Mouse (Mus musculus) fat pad, adult 2 months (tissue): ENCODE data around the gene Gm527.

Experiments
- DNase-seq: peaks from one replicate; pipeline ENCODE4 v3.0.0-alpha.2; 2011; ENCODE audit warnings: low read depth, low spot score; ENCODE audit errors: extremely low read depth

Gene Gm527

GRCm38 (mm10) chr12:64917578-64918471 is at the start of gene Gm527:
Gm527 (plus strand) TSS chr12:64917906.
- DNase-seq, result peak; percentile 63

- no peak for DNase-seq
Measured at GRCm38 (mm10) chr12:64871103-64871502, 46.6 kb upstream of the Gm527 start.

GRCm38 (mm10) chr12:64897060-64897730 is 20.5 kb upstream of the Gm527 start:
- DNase-seq, result no peak

- DNase-seq, result no peak
Measured at GRCm38 (mm10) chr12:64902506-64902905, 15.2 kb upstream of the Gm527 start.

GRCm38 (mm10) chr12:64903186-64903585 is 14.5 kb upstream of the Gm527 start:
- DNase-seq, result no peak

- DNase-seq, result no peak
Measured at GRCm38 (mm10) chr12:64912996-64913395, 4.7 kb upstream of the Gm527 start.

- no peak for DNase-seq
Measured at GRCm38 (mm10) chr12:64916735-64917134, 971 bp upstream of the Gm527 start.

- no peak for DNase-seq
Measured at GRCm38 (mm10) chr12:64937493-64937892, 19.8 kb downstream of the Gm527 start.

- no peak for DNase-seq
Measured at GRCm38 (mm10) chr12:64964560-64964959, 46.9 kb downstream of the Gm527 start.

GRCm38 (mm10) chr12:64965124-64966026 is 47.7 kb downstream of the Gm527 start, which contains the start of the genes Klhl28 and Togaram1:
Klhl28 (minus strand) TSS chr12:64965534.
Togaram1 (plus strand) TSS chr12:64965804.
- peak; percentile 98 for DNase-seq

GRCm38 (mm10) chr12:64966101-64966631 is 48.5 kb downstream of the Gm527 start:
- DNase-seq, result no peak

- DNase-seq, result no peak
Measured at GRCm38 (mm10) chr12:64966652-64967435, 49.1 kb downstream of the Gm527 start.

GRCm38 (mm10) chr12:64967470-64967869 is 49.8 kb downstream of the Gm527 start:
- DNase-seq, result no peak

GRCm38 (mm10) chr12:64968067-64968466 is 50.4 kb downstream of the Gm527 start:
- no peak for DNase-seq

- no peak for DNase-seq
Measured at GRCm38 (mm10) chr12:64971399-64971798, 53.7 kb downstream of the Gm527 start.

- DNase-seq, result no peak
Measured at GRCm38 (mm10) chr12:64972063-64972462, 54.4 kb downstream of the Gm527 start.
